Mouse (Mus musculus) ovary, adult 18-20 months (tissue): ENCODE data around the gene Omd.

Experiments used
- DNase-seq: peaks from one replicate; pipeline ENCODE4 v3.0.0; 2022; ENCODE audit warnings: low spot score, mixed read lengths

Gene Omd

DNA sequence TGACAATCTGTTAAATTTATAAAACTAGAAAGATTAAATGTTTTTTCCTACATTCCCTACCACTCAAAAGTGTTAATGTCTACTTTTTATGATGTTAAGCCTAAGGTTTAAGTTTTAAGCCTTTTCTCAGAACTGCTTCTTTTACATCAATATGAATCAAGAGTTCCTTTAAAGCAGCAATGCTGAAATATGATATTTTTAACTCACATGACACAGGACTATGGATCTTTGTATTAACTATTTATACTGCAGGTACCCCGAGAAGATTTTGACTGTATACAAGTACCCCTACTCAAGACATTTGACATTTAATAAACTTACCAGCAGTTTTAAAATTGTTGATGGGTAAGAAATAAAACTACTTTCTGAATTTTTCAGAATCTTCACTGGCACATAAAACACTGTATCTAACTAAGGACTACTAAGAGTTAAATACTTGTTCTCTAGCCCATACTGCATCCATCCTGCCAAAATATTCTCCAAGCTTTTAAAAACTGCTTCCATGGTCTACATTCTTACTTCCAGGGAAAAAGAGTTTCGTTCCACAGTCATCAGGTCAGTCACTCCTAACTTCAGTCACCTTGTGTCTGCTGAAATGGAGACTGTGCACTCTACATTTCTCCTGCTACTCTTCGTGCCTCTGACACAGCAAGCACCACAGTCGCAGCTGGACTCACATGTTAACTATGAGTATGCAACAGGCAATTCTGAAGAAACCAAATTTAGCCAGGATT lies 26.5 kb downstream of the Omd start:
- DNase-seq: no peak

DNA sequence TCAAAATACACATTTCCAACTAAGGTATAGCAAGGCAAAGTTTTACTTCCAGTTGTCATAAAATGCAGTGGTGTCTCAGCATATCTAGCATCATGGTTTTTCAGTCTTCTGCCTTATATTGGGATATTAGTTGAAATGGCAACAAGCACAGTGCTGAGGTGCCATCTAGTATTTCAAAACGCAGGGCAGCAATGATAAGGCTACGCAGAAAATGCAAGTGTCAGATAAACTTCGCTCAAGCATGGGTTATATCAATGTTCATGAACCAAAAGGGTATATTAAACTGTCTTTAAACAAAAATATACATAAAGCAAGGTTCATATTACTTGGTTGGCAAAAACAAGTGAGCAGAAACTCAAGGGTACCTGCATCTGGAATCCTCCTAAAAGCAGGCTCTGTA lies 34.8 kb downstream of the Omd start:
- no peak for DNase-seq

DNA sequence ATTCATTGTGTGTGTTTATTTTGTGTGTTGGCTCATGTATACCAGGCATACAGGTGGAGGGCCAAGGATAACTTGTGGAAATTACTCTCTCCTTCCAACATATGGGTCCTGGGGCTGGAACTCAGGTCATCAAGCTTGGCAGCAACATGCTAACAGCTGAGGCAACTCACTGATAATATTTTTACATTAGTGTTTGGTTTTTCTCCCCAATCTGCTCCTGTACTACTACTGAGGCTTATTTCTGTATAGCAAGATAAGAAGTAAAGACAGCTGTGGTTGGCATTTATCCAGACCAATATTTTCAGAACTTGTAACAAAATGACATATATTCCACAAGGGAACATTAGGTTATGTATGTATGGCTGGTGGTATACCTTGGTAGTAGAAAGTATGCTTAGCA lies 36.1 kb downstream of the Omd start:
- DNase-seq: no peak

DNA sequence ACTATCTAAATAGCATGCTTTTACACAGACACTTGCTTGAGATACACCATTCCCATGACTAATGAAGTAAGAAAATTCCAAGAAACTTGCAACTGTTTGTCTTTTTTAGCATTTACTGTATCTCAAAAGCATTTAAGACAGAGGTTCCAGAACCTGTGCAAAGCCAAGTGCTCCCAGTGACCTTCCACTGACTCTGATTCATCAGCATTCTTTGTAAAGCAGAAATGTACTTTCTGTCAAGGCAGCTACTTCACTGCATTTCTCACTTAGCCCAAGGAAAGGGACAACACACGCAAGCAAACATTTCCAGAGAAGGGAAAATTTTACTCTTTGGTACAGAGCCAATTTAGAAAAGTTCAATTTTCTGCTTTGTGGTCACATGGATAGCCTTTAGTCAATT lies 41.0 kb downstream of the Omd start:
- DNase-seq: no peak

DNA sequence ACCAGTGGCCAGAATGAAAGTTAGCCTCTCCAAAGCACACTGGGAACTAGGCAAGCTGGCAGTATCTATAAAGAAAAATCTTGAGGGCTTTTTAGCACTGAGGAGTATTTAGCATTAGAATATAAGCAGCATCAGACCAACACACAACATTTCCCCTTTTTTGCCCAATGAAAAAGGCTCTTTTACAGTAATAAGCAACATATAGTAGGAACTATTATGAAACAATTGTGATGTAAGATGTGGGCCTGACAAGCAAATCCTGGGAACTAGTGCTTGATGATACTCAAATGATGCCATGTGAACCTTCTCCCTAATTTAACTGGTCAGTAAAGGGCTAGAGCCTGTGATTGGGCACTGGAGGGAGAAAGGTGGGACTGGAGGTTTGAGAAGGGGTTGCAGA lies 45.9 kb downstream of the Omd start:
- DNase-seq: no peak

DNA sequence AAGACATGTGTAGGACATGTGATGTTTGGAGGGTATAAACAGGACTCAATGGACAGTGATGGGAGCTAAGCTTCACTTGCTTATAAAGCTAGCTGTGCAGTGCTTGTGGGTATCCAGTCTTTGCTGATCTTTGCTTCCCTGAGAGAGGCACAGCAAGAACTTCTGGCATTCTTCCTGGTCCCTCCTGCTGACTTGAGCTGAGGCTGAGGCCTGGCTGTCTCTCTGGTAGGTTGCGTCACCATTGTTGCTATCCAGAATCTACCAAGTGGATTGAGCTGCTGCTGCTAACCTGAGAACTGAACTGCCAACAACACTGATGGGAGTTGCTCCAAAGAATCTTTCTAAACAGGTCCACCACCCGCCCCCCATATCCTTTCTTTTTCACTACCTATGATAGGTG lies 46.8 kb downstream of the Omd start:
- no peak for DNase-seq

DNA sequence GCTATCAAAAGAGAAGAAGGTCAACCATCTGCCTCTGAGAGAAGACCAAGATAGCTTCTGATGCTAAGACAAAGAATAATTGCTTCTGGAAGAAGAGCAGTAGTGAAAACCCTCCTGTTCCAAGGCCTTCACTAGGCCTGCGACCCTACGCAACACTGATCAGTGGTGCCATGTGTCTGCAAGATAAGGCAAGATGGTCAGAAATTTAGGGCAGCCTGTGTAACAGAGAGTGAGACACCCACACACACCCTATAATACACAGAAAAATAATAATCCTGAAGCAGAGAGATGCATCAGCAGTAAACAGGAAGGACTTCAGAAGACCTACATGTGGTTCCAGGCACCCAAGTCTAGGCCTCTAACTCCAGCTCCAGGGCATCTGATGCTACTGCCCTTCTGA lies 57.7 kb downstream of the Omd start:
- DNase-seq: no peak
